Mouse (Mus musculus) brain, embryonic 14.5 days (tissue): ENCODE measurements at regions not wholly inside any gene's neighbourhood (a gene's known extent, or its start where the extent isn't known, plus 50 kb on each side); places are given as distances from the start of the nearest gene placed in this dataset.

Experiments
- CTCF ChIP-seq: fragments of 200-500 bp; IDR thresholded peaks from 2 replicates; pipeline ENCODE4 v1.5.1; 2012; ENCODE audit warnings: inconsistent platforms, mild to moderate bottlenecking, moderate library complexity, borderline replicate concordance; ENCODE audit not compliant: insufficient read depth, insufficient read length; ENCODE audit errors: extremely low read depth
- POLR2A ChIP-seq: fragments of 200-500 bp; IDR thresholded peaks from 2 replicates; pipeline ENCODE4 v1.6.1; 2012; ENCODE audit warnings: mild to moderate bottlenecking, inconsistent platforms, borderline replicate concordance; ENCODE audit not compliant: poor library complexity, insufficient read depth, insufficient read length, severe bottlenecking; ENCODE audit errors: extremely low read depth

DNA sequence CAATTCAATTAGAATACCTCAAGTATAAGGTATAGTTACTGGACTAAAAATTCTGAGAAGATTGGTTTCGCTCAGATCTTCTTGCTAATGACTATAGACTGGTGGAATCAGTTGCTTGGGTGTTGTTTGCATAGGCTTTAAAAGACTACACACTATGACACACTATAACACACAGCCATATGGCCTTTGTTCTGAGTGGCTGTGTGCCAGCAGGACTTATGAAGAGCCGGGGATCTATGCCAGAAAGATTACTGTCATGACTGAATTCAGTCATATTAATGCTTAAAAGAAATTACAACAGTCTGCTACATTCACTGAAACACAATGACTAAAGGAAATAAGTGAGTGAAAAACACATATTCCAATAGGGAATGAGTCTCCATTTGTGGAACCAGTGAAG, 345.7 kb upstream of the Klf6 start:
- no peak for TF ChIP-seq CTCF
- no peak for TF ChIP-seq POLR2A
